Mouse (Mus musculus) heart, adult 2 months (tissue): ENCODE measurements around the gene Nemf. TPM values are rescaled to one million over a fixed set of nuclear protein-coding genes. Genes with fewer than 3 reads are reported as not detected.
"Not testable (repeated sequence)": the region's sequence is repeated elsewhere in the genome, so short reads cannot be mapped to it uniquely, and the experiment has no call there.

Source experiments
- DNase-seq, 2 experiments: peaks; one replicate each; pipeline ENCODE4 v3.0.0; 2021
- H3K27ac ChIP-seq: fragments of 200-600 bp; 2 replicates; pipeline ENCODE4 v1.8.1; 2022
- H3K27me3 ChIP-seq: fragments of 200-500 bp; 2 replicates; pipeline ENCODE4 v1.6.1; 2012; ENCODE audit warnings: mild to moderate bottlenecking, low read length, inconsistent platforms, mixed read lengths; ENCODE audit not compliant: control insufficient read depth, insufficient read depth
- H3K36me3 ChIP-seq: fragments of 200-500 bp; 2 replicates; pipeline ENCODE4 v1.6.1; 2012; ENCODE audit warnings: low read length, inconsistent platforms; ENCODE audit not compliant: control insufficient read depth, insufficient read depth
- H3K4me1 ChIP-seq: fragments of 200-500 bp; 2 replicates; pipeline ENCODE4 v1.6.1; 2011; ENCODE audit warnings: low read length; ENCODE audit not compliant: control insufficient read depth, insufficient read depth
- H3K4me3 ChIP-seq: fragments of 200-600 bp; 2 replicates; pipeline ENCODE4 v1.8.1; 2022
- H3K79me2 ChIP-seq: fragments of 200-500 bp; replicated peaks from 2 replicates; pipeline ENCODE4 v1.6.1; 2012; ENCODE audit warnings: mild to moderate bottlenecking, inconsistent platforms, low read length, moderate library complexity, mixed read lengths; ENCODE audit not compliant: control insufficient read depth, insufficient read depth
- H3K9ac ChIP-seq: fragments of 200-500 bp; 2 replicates; pipeline ENCODE4 v1.6.1; 2012; ENCODE audit warnings: low read depth, mild to moderate bottlenecking, control low read depth, inconsistent platforms, low read length, mixed read lengths
- CTCF ChIP-seq: fragments of 200-600 bp; IDR thresholded peaks from 2 replicates; pipeline ENCODE4 v1.8.1; 2022; ENCODE audit warnings: antibody characterized with exemption, mild to moderate bottlenecking, moderate library complexity
- EP300 ChIP-seq: fragments of 200-500 bp; IDR thresholded peaks from 2 replicates; pipeline ENCODE4 v1.6.1; 2011; ENCODE audit warnings: low read depth, low read length, control low read depth; ENCODE audit not compliant: insufficient read depth
- POLR2A ChIP-seq: fragments of 200-500 bp; IDR thresholded peaks from 2 replicates; pipeline ENCODE4 v1.6.1; 2011; ENCODE audit warnings: mild to moderate bottlenecking, low read depth, low read length, control low read depth; ENCODE audit not compliant: insufficient read depth
- WGBS: fragments of 180-500 bp; shearing (Covaris S2); methylation state at CpG from one replicate; pipeline ENCODE4 v1.1.7; 2018; 5-methylcytosine and 5-hydroxymethylcytosine counted together
- intact Hi-C: fragments of 180-260 bp; cut with DNase I; formaldehyde crosslinking; loops from one replicate; pipeline ENCODE4 v1.15.1; 2025
- polyA plus RNA-seq: library from polyadenylated mRNA; depleted of rRNA; stranded (reverse); fragments of >200 nt; gene quantifications from 2 replicates; pipeline ENCODE4 v1.2.3, GENCODE M21; 2012
- total RNA-seq, 2 experiments: library from RNA; stranded (reverse); gene quantifications; 2 replicates each; pipeline ENCODE4 v1.2.3; 2021

Nemf gene
- total and polyA plus RNA-seq, 3 experiments: 3.8 to 22.7 (median 21.9) TPM

- no peak for DNase-seq
- no peak overlapping the region for H3K27ac ChIP-seq
- no peaks in the 10 kb centered on the region for H3K36me3 ChIP-seq
- no peaks in the 10 kb centered on the region for H3K79me2 ChIP-seq
- intact Hi-C loops: no loop called here
- TF ChIP-seq EP300 (no peak), POLR2A (no peak), CTCF (no peak)
- H3K4me3 ChIP-seq: no peak overlapping the region
- WGBS: 62% methylated on average over 6 of the region's 6 CpGs
- H3K9ac ChIP-seq: no peak overlapping the region
- H3K27me3 ChIP-seq: no peaks in the 10 kb centered on the region
- H3K4me1 ChIP-seq: no peaks in the 10 kb centered on the region
Observed at GRCm38 (mm10) chr12:69385542-69386280, 28.7 kb upstream of the Nemf start.

- no peaks in the 10 kb centered on the region for H3K4me1 ChIP-seq
- TF ChIP-seq CTCF (no peak), EP300 (no peak), POLR2A (no peak)
- no peak for DNase-seq
- no peak overlapping the region for H3K27ac ChIP-seq
- H3K36me3 ChIP-seq: no peaks in the 10 kb centered on the region
- H3K79me2 ChIP-seq: no peaks in the 10 kb centered on the region
- H3K27me3 ChIP-seq: no peaks in the 10 kb centered on the region
- intact Hi-C loops: no loop called here
- H3K4me3 ChIP-seq: no peak overlapping the region
- no peak overlapping the region for H3K9ac ChIP-seq
- 95% methylated on average over 5 of the region's 5 CpGs for WGBS
Observed at GRCm38 (mm10) chr12:69384606-69385005, 27.6 kb upstream of the Nemf start.

- H3K27me3 ChIP-seq: no peaks in the 10 kb centered on the region
- H3K79me2 ChIP-seq: no peaks in the 10 kb centered on the region
- H3K4me1 ChIP-seq: peaks cover 2% of the 10 kb centered on the region
- peaks cover 8% of the 10 kb centered on the region for H3K36me3 ChIP-seq
- H3K4me3 ChIP-seq: no peak overlapping the region
- no peak overlapping the region for H3K27ac ChIP-seq
- no peak for TF ChIP-seq EP300
- WGBS: 77% methylated on average over 1 of the region's 1 CpGs
- intact Hi-C loops: no loop called here
- DNase-seq: no peak
- H3K9ac ChIP-seq: no peak overlapping the region
Observed at GRCm38 (mm10) chr12:69382880-69383279, 25.9 kb upstream of the Nemf start.

DNA sequence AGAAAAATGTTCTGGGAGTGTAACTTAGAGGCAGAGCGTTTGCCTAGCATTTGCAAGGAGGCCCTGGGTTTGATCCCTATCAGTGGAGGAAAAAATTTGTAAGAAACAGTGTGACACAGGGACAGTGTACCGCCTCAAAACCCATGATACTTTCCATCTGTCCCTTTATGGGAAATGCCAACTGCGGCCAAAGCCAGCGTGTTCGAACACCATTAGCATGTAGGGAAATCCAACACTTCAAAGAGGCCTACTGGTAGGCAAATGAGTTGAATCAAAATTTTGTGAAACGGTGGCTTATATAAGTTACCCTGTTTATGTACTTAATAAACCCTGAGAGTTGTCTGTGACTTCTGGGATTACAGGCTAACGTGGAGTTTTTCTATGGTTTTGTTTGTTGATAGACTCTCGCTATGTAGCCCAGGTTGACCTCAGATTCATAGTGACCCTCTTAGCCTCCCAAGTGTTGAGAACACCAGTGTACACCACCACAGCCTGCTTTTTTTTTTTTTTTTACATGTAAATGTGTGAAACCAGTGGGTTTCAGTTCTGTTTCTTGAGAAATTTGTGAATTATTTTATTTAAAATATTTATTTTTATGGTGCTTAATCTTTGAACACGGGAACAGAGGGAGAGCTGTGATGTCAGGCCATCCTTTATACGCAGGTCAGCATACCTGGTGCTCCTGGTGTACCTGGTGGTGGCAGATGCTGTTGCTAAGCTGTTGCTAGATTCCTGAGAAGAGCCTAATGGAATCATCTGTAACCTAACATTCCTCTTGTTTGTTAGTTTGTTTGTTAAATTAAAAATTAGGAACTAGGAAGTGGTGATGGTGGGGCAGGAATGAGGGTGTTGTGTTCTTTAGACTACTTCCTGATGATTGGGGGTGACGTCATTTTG is 21.8 kb upstream of the Nemf start:
- Histone ChIP-seq H3K79me2 (peaks cover under 1% of the 10 kb centered on the region; the same call in 1 of the 2 replicates), H3K27ac (no peak overlapping the region), H3K27me3 (no peaks in the 10 kb centered on the region), H3K4me1 (peaks cover 4% of the 10 kb centered on the region), H3K36me3 (peaks cover 20% of the 10 kb centered on the region), H3K4me3 (no peak overlapping the region), H3K9ac (no peak overlapping the region)
- intact Hi-C loops: no loop called here
- DNase-seq: no peak
- WGBS: 77% methylated on average over 11 of the region's 11 CpGs
- TF ChIP-seq EP300 (no peak), CTCF (no peak), POLR2A (no peak)

- H3K9ac ChIP-seq, H3K4me3 ChIP-seq, H3K4me1 ChIP-seq, DNase-seq, H3K79me2 ChIP-seq, intact Hi-C loops, H3K27me3 ChIP-seq, H3K27ac ChIP-seq: not testable (repeated sequence)
- 91% methylated on average over 6 of the region's 6 CpGs for WGBS
- H3K36me3 ChIP-seq: peaks cover 26% of the 10 kb centered on the region
Observed at GRCm38 (mm10) chr12:69377636-69378035, 20.7 kb upstream of the Nemf start.

DNA sequence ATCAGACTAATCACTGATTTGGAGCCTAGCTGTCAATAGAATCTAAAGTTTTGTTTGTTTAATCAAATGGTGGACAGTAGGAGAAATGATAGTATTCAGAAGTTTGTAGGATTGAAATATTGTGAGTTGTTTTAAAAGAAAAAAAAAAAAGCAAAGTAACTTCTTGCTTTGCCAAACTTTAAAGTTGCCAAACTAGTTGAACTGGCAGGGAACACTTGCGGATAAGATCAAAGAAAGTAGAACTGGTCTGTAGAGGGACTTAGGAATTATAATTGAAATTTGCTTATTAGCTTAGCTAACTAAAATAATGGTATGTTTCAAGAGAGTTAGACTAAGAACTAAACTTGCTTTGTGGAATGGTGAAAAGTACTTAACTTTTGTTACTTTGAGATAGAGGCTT is 20.2 kb upstream of the Nemf start:
- Histone ChIP-seq H3K79me2 (peaks cover 5% of the 10 kb centered on the region), H3K4me1 (peaks cover 6% of the 10 kb centered on the region), H3K4me3 (no peak overlapping the region), H3K27me3 (no peaks in the 10 kb centered on the region), H3K27ac (no peak overlapping the region), H3K9ac (no peak overlapping the region), H3K36me3 (peaks cover 26% of the 10 kb centered on the region)
- intact Hi-C loops: no loop called here
- TF ChIP-seq CTCF (no peak), EP300 (no peak), POLR2A (no peak)
- WGBS: 76% methylated on average over 1 of the region's 1 CpGs
- no peak for DNase-seq
